Mouse (Mus musculus) forebrain, embryonic 16.5 days (tissue): ENCODE measurements at regions not wholly inside any gene's neighbourhood (a gene's known extent, or its start where the extent isn't known, plus 50 kb on each side); places are given as distances from the start of the nearest gene placed in this dataset.

ENCODE experiments used
- ATAC-seq: fragments of 200-750 bp; cut with Nextera tagmentation; 2 replicates; pipeline ENCODE4 v1.8.0; 2017; ENCODE audit warnings: mild to moderate bottlenecking, moderate library complexity
- H3K27ac ChIP-seq: fragments of 300-500 bp; sonication (generic); 2 replicates; pipeline ENCODE4 v1.5.1; 2014; ENCODE audit warnings: low read length, control low read depth
- H3K27me3 ChIP-seq: fragments of 300-500 bp; sonication (generic); replicated peaks from 2 replicates; pipeline ENCODE4 v1.6.1; 2014; ENCODE audit warnings: low read length; ENCODE audit not compliant: control insufficient read depth, insufficient read depth
- H3K36me3 ChIP-seq: fragments of 300-500 bp; sonication (generic); 2 replicates; pipeline ENCODE4 v1.6.1; 2014; ENCODE audit not compliant: control insufficient read depth, insufficient read depth
- H3K4me1 ChIP-seq: fragments of 300-500 bp; sonication (generic); replicated peaks from 2 replicates; pipeline ENCODE4 v1.6.1; 2014; ENCODE audit warnings: low read length; ENCODE audit not compliant: control insufficient read depth, insufficient read depth
- H3K4me2 ChIP-seq: fragments of 300-500 bp; sonication (generic); 2 replicates; pipeline ENCODE4 v1.6.1; 2014; ENCODE audit warnings: mild to moderate bottlenecking, low read length, control low read depth
- H3K4me3 ChIP-seq: fragments of 300-500 bp; sonication (generic); replicated peaks from 2 replicates; pipeline ENCODE4 v1.5.1; 2014; ENCODE audit warnings: mild to moderate bottlenecking, low read length, control low read depth
- H3K9ac ChIP-seq: fragments of 300-500 bp; sonication (generic); replicated peaks from 2 replicates; pipeline ENCODE4 v1.6.1; 2014; ENCODE audit warnings: low read depth, low read length, control low read depth
- H3K9me3 ChIP-seq: fragments of 300-500 bp; sonication (generic); 2 replicates; pipeline ENCODE4 v1.6.1; 2016; ENCODE audit warnings: low read length; ENCODE audit not compliant: control insufficient read depth
- WGBS: fragments of 180-500 bp; shearing (Covaris S2); extraction: QIAGEN DNeasy Blood & Tissue Kit; methylation state at CpG from one replicate; pipeline ENCODE4 v1.1.7; 2014; 5-methylcytosine and 5-hydroxymethylcytosine counted together

GRCm38 (mm10) chr15:70034976-70035375 is 3534.3 kb upstream of the Lrrc6 start:
- Histone ChIP-seq H3K36me3 (no peaks in the 10 kb centered on the region), H3K9me3 (no peaks in the 10 kb centered on the region), H3K27ac (no peak overlapping the region), H3K4me2 (no peak overlapping the region), H3K9ac (no peak overlapping the region), H3K4me1 (no peaks in the 10 kb centered on the region), H3K4me3 (no peak overlapping the region), H3K27me3 (no peaks in the 10 kb centered on the region)
- no peak for ATAC-seq
- WGBS: 59% methylated on average over 7 of the region's 7 CpGs

GRCm38 (mm10) chr15:70029468-70029867 is 3528.8 kb upstream of the Lrrc6 start:
- Histone ChIP-seq H3K4me1 (no peaks in the 10 kb centered on the region), H3K9ac (no peak overlapping the region), H3K4me3 (no peak overlapping the region), H3K9me3 (no peaks in the 10 kb centered on the region), H3K27me3 (no peaks in the 10 kb centered on the region), H3K36me3 (no peaks in the 10 kb centered on the region), H3K4me2 (no peak overlapping the region), H3K27ac (no peak overlapping the region)
- ATAC-seq: peak; percentile 98

- ATAC-seq: no peak
- H3K9me3 ChIP-seq: no peaks in the 10 kb centered on the region
- 80% methylated on average over 2 of the region's 2 CpGs for WGBS
- no peak overlapping the region for H3K4me3 ChIP-seq
- no peaks in the 10 kb centered on the region for H3K4me1 ChIP-seq
- H3K27ac ChIP-seq: no peak overlapping the region
- no peaks in the 10 kb centered on the region for H3K36me3 ChIP-seq
- H3K4me2 ChIP-seq: no peak overlapping the region
- no peaks in the 10 kb centered on the region for H3K27me3 ChIP-seq
- no peak overlapping the region for H3K9ac ChIP-seq
These were observed 3512.1 kb upstream of the Lrrc6 start for GRCm38 (mm10) chr15:70012792-70013191.
